In the genomic region with DNA sequence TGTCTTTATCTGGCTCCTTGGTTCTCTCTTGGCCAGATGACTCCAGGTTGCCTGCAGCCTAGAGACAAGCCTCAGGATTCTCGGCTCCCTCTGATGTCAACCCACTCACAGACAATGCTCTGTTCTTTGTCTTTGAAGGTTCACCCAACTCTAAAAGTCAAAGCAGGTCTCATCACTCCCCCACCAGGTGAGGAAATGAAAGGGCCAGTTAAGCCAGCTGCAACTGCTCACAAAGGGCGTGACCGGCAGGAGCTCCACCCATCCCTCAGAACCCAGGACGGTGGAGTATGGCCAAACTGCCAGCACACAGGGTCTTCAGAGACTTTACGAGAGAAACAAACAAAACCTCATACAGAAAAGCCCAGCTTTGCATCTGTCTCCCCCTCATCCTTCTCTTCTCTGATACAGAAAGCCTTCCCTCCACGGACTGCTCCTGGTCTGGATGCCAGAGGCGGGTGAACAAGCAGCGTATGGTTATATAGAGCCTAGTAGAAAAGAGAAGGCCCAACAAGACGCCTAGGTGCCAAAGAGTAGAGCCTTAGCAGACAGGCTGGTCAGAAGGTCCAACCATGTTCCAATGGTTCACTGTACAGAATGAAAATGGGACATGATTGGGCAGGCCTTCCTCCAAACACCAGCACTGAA, we compare ENCODE assay signal across 15 mouse cellular contexts. TPM values are rescaled to one million over a fixed set of nuclear protein-coding genes. Genes with fewer than 3 reads are reported as not detected.
DNase-seq lines count a peak whose midpoint lies in the region; ATAC-seq and TF ChIP-seq lines count a peak whose summit lies in the region.
"Had no signal": no experiment of that assay in that cellular context is flagged by ENCODE, and none has a peak within 500 bp of the region (broad histone marks: within the 10 kb centered on the region; RNA-seq: fewer than 3 reads in every experiment).

No protein-coding gene starts in this region.

- H3K27ac ChIP-seq in liver, postnatal 0 days (ENCODE audit: low read depth) = no peak overlapping the region
- no peak overlapping the region for H3K27ac ChIP-seq in liver, embryonic 12.5 days
- no peak overlapping the region for H3K27ac ChIP-seq in ES-Bruce4 (ENCODE audit: insufficient read depth, low read length)
- H3K27ac ChIP-seq in hindbrain, embryonic 14.5 days = no peak overlapping the region
- H3K27ac ChIP-seq: heart, adult 2 months; layer of hippocampus, adult 2 months had no signal

- ATAC-seq in liver, postnatal 0 days = 0 out of 2 replicates have a peak, but pooled peaks have one; percentile 21
- ATAC-seq in liver, embryonic 12.5 days = no peak
- ATAC-seq in hindbrain, embryonic 14.5 days (ENCODE audit: low FRiP score) = no peak

- H3K27me3 ChIP-seq in liver, postnatal 0 days (ENCODE audit: insufficient read depth, low read length) = 0 out of 2 replicates have a peak, but pooled peaks cover 4% of the 10 kb centered on the region
- H3K27me3 ChIP-seq in liver, embryonic 12.5 days (replicated peaks) = peaks cover 44% of the 10 kb centered on the region
- no peaks in the 10 kb centered on the region for H3K27me3 ChIP-seq in ES-Bruce4 (ENCODE audit: control insufficient read depth, insufficient read depth, low read length, poor library complexity, severe bottlenecking)
- H3K27me3 ChIP-seq in hindbrain, embryonic 14.5 days (ENCODE audit: control insufficient read depth, insufficient read depth, low read length) = no peaks in the 10 kb centered on the region

- H3K4me1 ChIP-seq in liver, postnatal 0 days (ENCODE audit: insufficient read depth) = peaks cover 9% of the 10 kb centered on the region; the same call in 1 of the 2 replicates
- H3K4me1 ChIP-seq in liver, embryonic 12.5 days = 0 out of 2 replicates have a peak, but pooled peaks cover 4% of the 10 kb centered on the region
- peaks cover 1% of the 10 kb centered on the region for H3K4me1 ChIP-seq in ES-Bruce4 (ENCODE audit: control insufficient read depth, insufficient read depth, low read length)
- H3K4me1 ChIP-seq in hindbrain, embryonic 14.5 days (replicated peaks; ENCODE audit: control insufficient read depth, insufficient read depth, low read length) = no peaks in the 10 kb centered on the region

- no peak for TF ChIP-seq EP300 in liver, postnatal 0 days (IDR thresholded peaks at IDR 0.05; ENCODE audit: low read depth)
- TF ChIP-seq EP300 in ES-Bruce4 (IDR thresholded peaks at IDR 0.05; ENCODE audit: insufficient read depth, low read depth, low read length) = no peak

- no peak overlapping the region for H3K4me2 ChIP-seq in liver, postnatal 0 days (ENCODE audit: low read depth, low read length)
- no peak overlapping the region for H3K4me2 ChIP-seq in liver, embryonic 12.5 days
- H3K4me2 ChIP-seq in hindbrain, embryonic 14.5 days (replicated peaks) = no peak overlapping the region
- H3K4me2 ChIP-seq: liver, embryonic 11.5 days had no signal

- no peak for DNase-seq in liver, postnatal 0 days
- DNase-seq in induced T-regulatory cell, adult 2 months (ENCODE audit: low read depth) = peak; percentile 48
- DNase-seq in thymus, postnatal 14 days = peak; percentile 70
- DNase-seq in right cerebral cortex, postnatal 10 days (ENCODE audit: low spot score in 2 of 2) = no peak
- no peak for DNase-seq in hindbrain, embryonic 14.5 days (ENCODE audit: low spot score)
- DNase-seq in right cerebral cortex, postnatal 25 days = no peak
- DNase-seq: cerebellum, adult 9-10 months; heart, adult 2 months; heart, postnatal 4 days; kidney, adult 2 months; spleen, adult 18-20 months had no signal

- H3K36me3 ChIP-seq in liver, postnatal 0 days (replicated peaks; ENCODE audit: insufficient read depth, low read length) = no peaks in the 10 kb centered on the region
- no peaks in the 10 kb centered on the region for H3K36me3 ChIP-seq in liver, embryonic 12.5 days
- no peaks in the 10 kb centered on the region for H3K36me3 ChIP-seq in ES-Bruce4 (ENCODE audit: control insufficient read depth, insufficient read depth, low read length, poor library complexity, severe bottlenecking)
- no peaks in the 10 kb centered on the region for H3K36me3 ChIP-seq in hindbrain, embryonic 14.5 days (replicated peaks; ENCODE audit: control insufficient read depth, insufficient read depth)

- H3K4me3 ChIP-seq in liver, postnatal 0 days (ENCODE audit: low read depth, low read length) = no peak overlapping the region
- no peak overlapping the region for H3K4me3 ChIP-seq in liver, embryonic 12.5 days
- H3K4me3 ChIP-seq in ES-Bruce4 (ENCODE audit: low read depth, low read length) = no peak overlapping the region
- no peak overlapping the region for H3K4me3 ChIP-seq in hindbrain, embryonic 14.5 days (replicated peaks; ENCODE audit: low read length)
- H3K4me3 ChIP-seq: heart, adult 2 months; layer of hippocampus, adult 2 months had no signal

- 58% methylated on average over 9 of the region's 9 CpGs for WGBS in liver, postnatal 0 days (ENCODE audit: insufficient replicate concordance)
- 41% methylated on average over 9 of the region's 9 CpGs for WGBS in liver, embryonic 12.5 days (ENCODE audit: insufficient replicate concordance)
- WGBS in hindbrain, embryonic 14.5 days = 68% methylated on average over 9 of the region's 9 CpGs

- peak; percentile 22; the same call in 1 of the 2 replicates for TF ChIP-seq CTCF in liver, postnatal 0 days (IDR thresholded peaks at IDR 0.05; ENCODE audit: low read depth)
- peak; percentile 11 for TF ChIP-seq CTCF in ES-Bruce4 (IDR thresholded peaks at IDR 0.05; ENCODE audit: low read depth, low read length)

- H3K9me3 ChIP-seq in liver, postnatal 0 days (ENCODE audit: low read length) = no peaks in the 10 kb centered on the region
- no peaks in the 10 kb centered on the region for H3K9me3 ChIP-seq in liver, embryonic 12.5 days (replicated peaks)
- H3K9me3 ChIP-seq in ES-Bruce4 (replicated peaks; ENCODE audit: control insufficient read depth, insufficient read depth, low read length, poor library complexity, severe bottlenecking) = no peaks in the 10 kb centered on the region
- no peaks in the 10 kb centered on the region for H3K9me3 ChIP-seq in hindbrain, embryonic 14.5 days (ENCODE audit: control insufficient read depth, low read length)

- no peak overlapping the region for H3K9ac ChIP-seq in liver, postnatal 0 days (replicated peaks)
- no peak overlapping the region for H3K9ac ChIP-seq in liver, embryonic 12.5 days
- H3K9ac ChIP-seq in ES-Bruce4 (ENCODE audit: low read depth, poor library complexity, severe bottlenecking) = no peak overlapping the region
- H3K9ac ChIP-seq in hindbrain, embryonic 14.5 days = no peak overlapping the region

- TF ChIP-seq POLR2A in ES-Bruce4 (IDR thresholded peaks at IDR 0.05; ENCODE audit: insufficient read depth, low read length) = no peak

RNA-seq across cellular contexts. Expression of a gene that starts 9.8 kb away (rescaled TPM):
- polyA plus RNA-seq in liver, postnatal 0 days (2015; fragmentation: Nextera tagmentation; extraction: Ambion mirVana) = 0.15 and 0.16 TPM in 2 replicates
- 0.23 and 0.29 TPM in 2 replicates for polyA plus RNA-seq in liver, embryonic 12.5 days (2016; fragmentation: Nextera tagmentation; extraction: Ambion mirVana)
- polyA plus RNA-seq in ES-Bruce4 (2011; ENCODE audit: insufficient read depth, insufficient read length, low read depth, missing spikeins) = 5.4 and 6.0 TPM in 2 replicates
- polyA plus RNA-seq in hindbrain, embryonic 14.5 days (2014; fragmentation: Nextera tagmentation; extraction: Ambion mirVana) = 6.0 and 9.6 TPM in 2 replicates

RNA-seq across cellular contexts. Expression of a gene that starts 27.4 kb away (rescaled TPM):
- polyA plus RNA-seq in liver, postnatal 0 days (2015; fragmentation: Nextera tagmentation; extraction: Ambion mirVana) = 546 and 587 TPM in 2 replicates
- 1,236 and 1,328 TPM in 2 replicates for polyA plus RNA-seq in liver, embryonic 12.5 days (2016; fragmentation: Nextera tagmentation; extraction: Ambion mirVana)
- 1,450 and 1,538 TPM in 2 replicates for polyA plus RNA-seq in ES-Bruce4 (2011; ENCODE audit: insufficient read depth, insufficient read length, low read depth, missing spikeins)
- 701 and 734 TPM in 2 replicates for polyA plus RNA-seq in hindbrain, embryonic 14.5 days (2014; fragmentation: Nextera tagmentation; extraction: Ambion mirVana)

RNA-seq across cellular contexts. Expression of a gene that starts 27.8 kb away (rescaled TPM):
- 169 and 174 TPM in 2 replicates for polyA plus RNA-seq in liver, postnatal 0 days (2015; fragmentation: Nextera tagmentation; extraction: Ambion mirVana)
- polyA plus RNA-seq in liver, embryonic 12.5 days (2016; fragmentation: Nextera tagmentation; extraction: Ambion mirVana) = 307 and 311 TPM in 2 replicates
- 341 and 361 TPM in 2 replicates for polyA plus RNA-seq in ES-Bruce4 (2011; ENCODE audit: insufficient read depth, insufficient read length, low read depth, missing spikeins)
- polyA plus RNA-seq in hindbrain, embryonic 14.5 days (2014; fragmentation: Nextera tagmentation; extraction: Ambion mirVana) = 353 and 390 TPM in 2 replicates

Comparison
In these comparisons a context has a peak if more than half of its experiments do, and no peak if none do; other contexts are left out.
1. DNase-seq: peak in induced T-regulatory cell, adult 2 months (single experiment) and thymus, postnatal 14 days (single experiment); none in liver, postnatal 0 days (single experiment), right cerebral cortex, postnatal 10 days (0 of 2), hindbrain, embryonic 14.5 days (single experiment) and right cerebral cortex, postnatal 25 days (single experiment).